Mouse (Mus musculus): ENCODE measurements around the gene Gm28635.
A peak's percentile ranks its signal among the peaks of the same experiment; 100 is the strongest.

Gm28635 gene

GRCm38 (mm10) chr2:84677968-84678880 lies at the start of gene Gm28635, which contains the start of gene Med19:
Gene Gm28635, minus strand, starts transcription at chr2:84678041.
Gene Med19, plus strand, starts transcription at chr2:84678402.
- DNase-seq (ENCODE audit: low spot score) = peak; percentile 98

- peak; percentile 93 for DNase-seq (ENCODE audit: low spot score)
These were observed 49.5 kb upstream of the Gm28635 start, which contains the start of gene Clp1 for GRCm38 (mm10) chr2:84727172-84727858. Gene Clp1, minus strand, starts transcription at chr2:84727350.

GRCm38 (mm10) chr2:84726716-84727115 lies 48.9 kb upstream of the Gm28635 start:
- DNase-seq (ENCODE audit: low spot score) = no peak

GRCm38 (mm10) chr2:84725770-84726169 lies 47.9 kb upstream of the Gm28635 start:
- no peak for DNase-seq (ENCODE audit: low spot score)

- no peak for DNase-seq (ENCODE audit: low spot score)
These were observed 46.0 kb upstream of the Gm28635 start for GRCm38 (mm10) chr2:84723856-84724255.

GRCm38 (mm10) chr2:84721182-84721581 lies 43.3 kb upstream of the Gm28635 start:
- DNase-seq (ENCODE audit: low spot score) = no peak

- DNase-seq (ENCODE audit: low spot score) = no peak
These were observed 42.9 kb upstream of the Gm28635 start for GRCm38 (mm10) chr2:84720718-84721117.

- no peak for DNase-seq (ENCODE audit: low spot score)
These were observed 39.5 kb upstream of the Gm28635 start for GRCm38 (mm10) chr2:84717357-84717756.

GRCm38 (mm10) chr2:84716423-84717355 lies 38.8 kb upstream of the Gm28635 start:
- DNase-seq (ENCODE audit: low spot score) = no peak

GRCm38 (mm10) chr2:84715562-84716361 lies 37.9 kb upstream of the Gm28635 start:
- DNase-seq (ENCODE audit: low spot score) = peak; percentile 93

GRCm38 (mm10) chr2:84714811-84715561 lies 37.1 kb upstream of the Gm28635 start, which contains the start of gene Zdhhc5:
Gene Zdhhc5, minus strand, starts transcription at chr2:84715180.
- DNase-seq (ENCODE audit: low spot score) = peak; percentile 98

GRCm38 (mm10) chr2:84714422-84714810 lies 36.6 kb upstream of the Gm28635 start:
- DNase-seq (ENCODE audit: low spot score) = no peak

- no peak for DNase-seq (ENCODE audit: low spot score)
These were observed 34.1 kb upstream of the Gm28635 start for GRCm38 (mm10) chr2:84711898-84712297.

GRCm38 (mm10) chr2:84707523-84707922 lies 29.7 kb upstream of the Gm28635 start:
- no peak for DNase-seq (ENCODE audit: low spot score)

GRCm38 (mm10) chr2:84705295-84705694 lies 27.5 kb upstream of the Gm28635 start:
- no peak for DNase-seq (ENCODE audit: low spot score)

- no peak for DNase-seq (ENCODE audit: low spot score)
These were observed 26.5 kb upstream of the Gm28635 start for GRCm38 (mm10) chr2:84704329-84704728.

- no peak for DNase-seq (ENCODE audit: low spot score)
These were observed 25.7 kb upstream of the Gm28635 start for GRCm38 (mm10) chr2:84703497-84703896.

GRCm38 (mm10) chr2:84695007-84695695 lies 17.3 kb upstream of the Gm28635 start:
- no peak for DNase-seq (ENCODE audit: low spot score)

GRCm38 (mm10) chr2:84690050-84690449 lies 12.2 kb upstream of the Gm28635 start:
- no peak for DNase-seq (ENCODE audit: low spot score)
